Mouse (Mus musculus) myocyte (in vitro differentiated cells): ENCODE measurements at regions not wholly inside any gene's neighbourhood (a gene's known extent, or its start where the extent isn't known, plus 50 kb on each side); places are given as distances from the start of the nearest gene placed in this dataset.

Experiments
- H3K27me3 ChIP-seq: one replicate; pipeline ENCODE4 v1.6.1; 2011; ENCODE audit not compliant: control insufficient read depth, insufficient read depth, insufficient read length
- H3K36me3 ChIP-seq: one replicate; pipeline ENCODE4 v1.6.1; 2011; ENCODE audit not compliant: control insufficient read depth, insufficient read depth
- H3K4me2 ChIP-seq: one replicate; pipeline ENCODE4 v1.6.1; 2011; ENCODE audit warnings: low read depth, control low read depth
- H3K4me3 ChIP-seq: one replicate; pipeline ENCODE4 v1.5.1; 2011; ENCODE audit warnings: mild to moderate bottlenecking, control low read depth, moderate library complexity
- H3K79me2 ChIP-seq: one replicate; pipeline ENCODE4 v1.6.1; 2011; ENCODE audit not compliant: control insufficient read depth, insufficient read depth
- H3ac ChIP-seq: one replicate; pipeline ENCODE4 v1.6.1; 2011; ENCODE audit not compliant: control insufficient read depth, insufficient read length
- CEBPB ChIP-seq: IDR thresholded peaks from 2 replicates; pipeline ENCODE4 v1.6.1; 2011; ENCODE audit warnings: mild to moderate bottlenecking, moderate library complexity; ENCODE audit not compliant: poor library complexity, insufficient read depth, severe bottlenecking
- E2F4 ChIP-seq: IDR thresholded peaks from one replicate; pipeline ENCODE4 v1.6.1; 2011; ENCODE audit warnings: mild to moderate bottlenecking, control low read depth, moderate library complexity; ENCODE audit not compliant: insufficient read depth
- MAX ChIP-seq: IDR thresholded peaks from one replicate; pipeline ENCODE4 v1.6.1; 2011; ENCODE audit warnings: low read depth, mild to moderate bottlenecking, control low read depth
- MYOD1 ChIP-seq, 3 experiments: IDR thresholded peaks; one replicate each; pipeline ENCODE4 v1.6.1; 2011; ENCODE audit warnings: control low read depth in 2 of 3, low read depth in 2 of 3, mild to moderate bottlenecking in 2 of 3, moderate library complexity in 1 of 3; ENCODE audit not compliant: insufficient read length in 2 of 3, control insufficient read depth in 1 of 3
- MYOG ChIP-seq, 3 experiments: IDR thresholded peaks; one replicate each; pipeline ENCODE4 v1.6.1; 2011; ENCODE audit warnings: control low read depth in 2 of 3, low read depth in 2 of 3, mild to moderate bottlenecking in 2 of 3; ENCODE audit not compliant: insufficient read length in 2 of 3, control insufficient read depth in 1 of 3, insufficient read depth in 1 of 3
- POLR2A ChIP-seq: IDR thresholded peaks from one replicate; pipeline ENCODE4 v1.6.1; 2011; ENCODE audit warnings: low read depth, mild to moderate bottlenecking, control low read depth, moderate library complexity; ENCODE audit not compliant: insufficient read length
- POLR2AphosphoS2 ChIP-seq: IDR thresholded peaks from one replicate; pipeline ENCODE4 v1.6.1; 2011; ENCODE audit warnings: low read depth, control low read depth; ENCODE audit not compliant: insufficient read length
- REST ChIP-seq: IDR thresholded peaks from one replicate; pipeline ENCODE4 v1.6.1; 2011; ENCODE audit warnings: mild to moderate bottlenecking, control low read depth, moderate library complexity; ENCODE audit not compliant: insufficient read depth, insufficient read length
- SRF ChIP-seq: IDR thresholded peaks from one replicate; pipeline ENCODE4 v1.6.1; 2011; ENCODE audit warnings: low read depth; ENCODE audit not compliant: control insufficient read depth, insufficient read length
- TCF12 ChIP-seq: IDR thresholded peaks from one replicate; pipeline ENCODE4 v1.6.1; 2011; ENCODE audit warnings: mild to moderate bottlenecking, control low read depth; ENCODE audit not compliant: poor library complexity, insufficient read depth, severe bottlenecking
- TCF3 ChIP-seq: IDR thresholded peaks from one replicate; pipeline ENCODE4 v1.6.1; 2011; ENCODE audit warnings: low read depth, control low read depth; ENCODE audit not compliant: insufficient read length
- USF1 ChIP-seq: IDR thresholded peaks from one replicate; pipeline ENCODE4 v1.6.1; 2011; ENCODE audit warnings: low read depth, mild to moderate bottlenecking, control low read depth, moderate library complexity

DNA sequence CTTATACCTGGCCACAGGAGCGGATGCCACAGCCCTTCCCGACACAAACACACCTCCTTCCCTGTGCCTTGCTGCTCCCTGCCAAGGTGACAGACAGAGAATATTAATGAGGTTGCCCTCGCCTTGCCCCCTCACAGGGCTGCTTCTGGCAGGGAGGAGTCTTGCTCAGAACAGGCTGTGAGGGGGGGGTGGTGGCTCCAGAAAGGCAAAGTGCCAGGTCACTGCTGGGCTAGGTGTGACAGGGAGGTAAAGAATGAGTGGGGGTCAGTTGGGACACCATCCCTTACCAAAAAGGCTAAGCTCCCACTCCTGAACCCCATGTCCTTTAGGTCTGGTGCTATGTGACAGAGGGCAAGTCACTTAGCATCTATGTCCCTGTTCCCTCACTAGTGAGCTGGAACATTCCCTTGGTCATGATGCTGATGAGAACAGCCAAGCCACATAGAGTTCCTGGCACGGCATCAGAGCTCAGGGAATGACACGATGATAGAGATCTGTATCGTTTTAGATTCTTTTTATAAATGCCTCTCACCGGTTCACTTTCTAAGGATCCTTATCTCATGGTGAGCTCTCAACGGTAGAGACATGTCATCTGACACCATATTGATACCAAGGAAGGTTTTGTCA is 53.9 kb upstream of the Disp3 start:
- Histone ChIP-seq H3ac (no peak overlapping the region), H3K27me3 (no peaks in the 10 kb centered on the region), H3K4me2 (no peak overlapping the region), H3K79me2 (no peaks in the 10 kb centered on the region), H3K36me3 (no peaks in the 10 kb centered on the region), H3K4me3 (no peak overlapping the region)
- no peak for TF ChIP-seq MYOG (IDR thresholded peaks at IDR 0.05; ENCODE audit: control insufficient read depth in 1 of 3, insufficient read depth in 1 of 3, insufficient read length in 2 of 3, low read depth in 2 of 3)
- TF ChIP-seq POLR2A, result no peak
- TF ChIP-seq E2F4, result no peak
- no peak for TF ChIP-seq MAX
- TF ChIP-seq REST, result no peak
- TF ChIP-seq TCF12, result no peak
- no peak for TF ChIP-seq POLR2AphosphoS2
- no peak for TF ChIP-seq USF1
- TF ChIP-seq MYOD1 (IDR thresholded peaks at IDR 0.05; ENCODE audit: control insufficient read depth in 1 of 3, insufficient read length in 2 of 3, low read depth in 2 of 3), result no peak
- no peak for TF ChIP-seq CEBPB
- no peak for TF ChIP-seq SRF
- no peak for TF ChIP-seq TCF3

- H3K27me3 ChIP-seq, result no peaks in the 10 kb centered on the region
- TF ChIP-seq TCF3, result no peak
- no peak for TF ChIP-seq TCF12
- TF ChIP-seq POLR2A, result no peak
- no peak for TF ChIP-seq CEBPB
- TF ChIP-seq POLR2AphosphoS2, result no peak
- TF ChIP-seq MYOG (IDR thresholded peaks at IDR 0.05; ENCODE audit: control insufficient read depth in 1 of 3, insufficient read depth in 1 of 3, insufficient read length in 2 of 3, low read depth in 2 of 3), result no peak
- no peak for TF ChIP-seq MAX
- TF ChIP-seq MYOD1 (IDR thresholded peaks at IDR 0.05; ENCODE audit: control insufficient read depth in 1 of 3, insufficient read length in 2 of 3, low read depth in 2 of 3), result no peak
- no peak for TF ChIP-seq USF1
- no peak for TF ChIP-seq REST
- TF ChIP-seq E2F4, result no peak
- no peak for TF ChIP-seq SRF
- H3K36me3 ChIP-seq, result no peaks in the 10 kb centered on the region
- no peak overlapping the region for H3K4me3 ChIP-seq
- H3K4me2 ChIP-seq, result no peak overlapping the region
- H3K79me2 ChIP-seq, result no peaks in the 10 kb centered on the region
- no peak overlapping the region for H3ac ChIP-seq
Observed at GRCm38 (mm10) chr4:148340342-148340741, 52.6 kb upstream of the Disp3 start.

DNA sequence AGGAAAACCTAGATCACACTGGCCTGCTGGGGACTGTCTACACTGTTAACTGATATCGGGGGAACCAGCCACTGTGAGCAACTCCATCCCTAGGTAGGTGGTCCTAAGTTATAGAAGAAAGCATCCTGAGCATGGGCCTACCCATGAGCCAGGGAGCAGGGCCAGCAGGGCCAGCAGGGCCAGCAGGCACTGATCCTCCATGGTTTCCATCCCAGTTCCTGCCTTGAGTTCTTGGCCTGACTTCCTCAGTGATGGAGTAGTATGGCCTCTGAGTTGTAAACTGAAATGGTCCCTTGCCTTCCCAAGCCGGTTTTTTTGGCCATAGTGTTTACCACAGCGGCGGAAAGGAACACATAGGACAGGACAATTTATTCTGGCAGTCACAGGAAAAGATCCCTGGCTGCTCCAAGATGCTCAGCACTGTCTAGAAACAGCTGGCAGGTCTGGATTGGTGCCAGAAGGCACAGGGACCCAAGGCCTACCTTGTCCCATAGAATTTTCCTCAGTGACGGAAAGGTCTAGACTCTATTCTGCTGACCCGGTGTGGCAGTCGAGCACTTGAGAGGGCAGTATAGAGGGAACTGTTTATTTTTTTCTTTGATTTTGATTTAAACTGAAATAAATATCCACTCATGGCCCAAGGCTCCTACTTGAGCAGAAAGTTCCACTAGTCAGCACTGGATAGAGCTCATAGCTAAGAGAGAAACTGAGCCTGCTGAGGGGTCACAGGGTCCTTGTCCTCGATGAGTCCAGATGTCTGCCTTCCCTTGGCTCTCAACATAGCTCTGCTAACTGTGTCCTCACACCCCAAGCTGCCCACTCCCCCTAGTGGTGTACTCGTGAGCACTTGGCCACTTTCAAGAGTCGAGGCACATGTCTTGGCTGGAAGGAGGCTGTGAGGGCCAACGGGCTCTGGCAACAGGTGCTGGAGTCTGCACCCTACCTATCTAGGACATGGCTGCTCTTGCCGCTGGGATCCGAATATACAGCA is 50.4 kb upstream of the Disp3 start:
- Histone ChIP-seq H3K4me2 (no peak overlapping the region), H3K79me2 (no peaks in the 10 kb centered on the region), H3ac (no peak overlapping the region), H3K4me3 (no peak overlapping the region), H3K27me3 (no peaks in the 10 kb centered on the region), H3K36me3 (no peaks in the 10 kb centered on the region)
- TF ChIP-seq MYOG (IDR thresholded peaks at IDR 0.05; ENCODE audit: control insufficient read depth in 1 of 3, insufficient read depth in 1 of 3, insufficient read length in 2 of 3, low read depth in 2 of 3) (no peak), MAX (no peak), REST (no peak), TCF3 (no peak), CEBPB (no peak), POLR2AphosphoS2 (no peak), USF1 (no peak), POLR2A (no peak), MYOD1 (IDR thresholded peaks at IDR 0.05; ENCODE audit: control insufficient read depth in 1 of 3, insufficient read length in 2 of 3, low read depth in 2 of 3) (no peak), E2F4 (no peak), TCF12 (no peak), SRF (no peak)
